Mouse (Mus musculus): ENCODE data around the gene Cmtm2a.
"Not testable (repeated sequence)": the region's sequence is repeated elsewhere in the genome, so short reads cannot be mapped to it uniquely, and the experiment has no call there.

The Cmtm2a gene

GRCm38 (mm10) chr8:104293081-104293480 lies at the start of gene Cmtm2a:
Gene Cmtm2a (minus strand): TSS chr8:104293181.
- not testable (repeated sequence) for DNase-seq (ENCODE audit: low spot score)

- DNase-seq (ENCODE audit: low spot score), result no peak
Measured at GRCm38 (mm10) chr8:104342426-104342825, 49.4 kb upstream of the Cmtm2a start.

DNA sequence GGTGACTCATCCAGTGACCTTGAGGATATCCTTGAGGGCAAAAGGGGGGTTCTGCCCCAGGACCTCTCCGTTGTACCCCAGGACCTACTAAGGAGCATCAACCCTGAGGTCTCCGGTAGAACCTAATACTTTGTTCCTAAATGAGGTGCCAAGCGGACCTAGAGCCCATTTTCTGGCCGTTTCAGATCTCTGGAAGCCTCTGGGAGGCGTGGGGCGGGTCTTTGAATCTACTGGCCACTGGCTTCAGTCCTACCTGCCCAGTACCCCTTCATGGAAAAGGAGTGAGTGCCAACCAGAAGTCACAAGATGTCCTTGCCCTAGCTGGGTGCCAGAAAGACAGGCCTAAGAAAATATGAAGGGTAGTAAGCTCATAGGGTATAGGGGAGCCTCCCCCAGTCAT lies 48.7 kb upstream of the Cmtm2a start:
- no peak for DNase-seq (ENCODE audit: low spot score)

- DNase-seq (ENCODE audit: low spot score), result peak; percentile 7
Measured at GRCm38 (mm10) chr8:104341106-104341561, 48.2 kb upstream of the Cmtm2a start.

GRCm38 (mm10) chr8:104340233-104341105 lies 47.5 kb upstream of the Cmtm2a start:
- peak; percentile 20 for DNase-seq (ENCODE audit: low spot score)

DNA sequence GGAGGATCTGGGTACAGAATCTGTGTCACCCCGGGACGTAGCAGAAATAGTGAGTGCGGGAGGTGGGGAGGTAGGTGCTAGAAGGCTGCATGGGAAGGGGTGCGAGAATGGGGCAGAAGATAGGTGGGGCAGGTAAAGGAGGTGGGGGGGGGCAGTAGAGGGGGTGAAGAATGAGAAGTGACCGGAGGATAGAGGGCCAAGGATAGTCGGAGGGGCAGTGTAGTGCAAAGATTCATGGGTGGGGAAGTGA lies 46.9 kb upstream of the Cmtm2a start:
- DNase-seq (ENCODE audit: low spot score), result no peak

DNA sequence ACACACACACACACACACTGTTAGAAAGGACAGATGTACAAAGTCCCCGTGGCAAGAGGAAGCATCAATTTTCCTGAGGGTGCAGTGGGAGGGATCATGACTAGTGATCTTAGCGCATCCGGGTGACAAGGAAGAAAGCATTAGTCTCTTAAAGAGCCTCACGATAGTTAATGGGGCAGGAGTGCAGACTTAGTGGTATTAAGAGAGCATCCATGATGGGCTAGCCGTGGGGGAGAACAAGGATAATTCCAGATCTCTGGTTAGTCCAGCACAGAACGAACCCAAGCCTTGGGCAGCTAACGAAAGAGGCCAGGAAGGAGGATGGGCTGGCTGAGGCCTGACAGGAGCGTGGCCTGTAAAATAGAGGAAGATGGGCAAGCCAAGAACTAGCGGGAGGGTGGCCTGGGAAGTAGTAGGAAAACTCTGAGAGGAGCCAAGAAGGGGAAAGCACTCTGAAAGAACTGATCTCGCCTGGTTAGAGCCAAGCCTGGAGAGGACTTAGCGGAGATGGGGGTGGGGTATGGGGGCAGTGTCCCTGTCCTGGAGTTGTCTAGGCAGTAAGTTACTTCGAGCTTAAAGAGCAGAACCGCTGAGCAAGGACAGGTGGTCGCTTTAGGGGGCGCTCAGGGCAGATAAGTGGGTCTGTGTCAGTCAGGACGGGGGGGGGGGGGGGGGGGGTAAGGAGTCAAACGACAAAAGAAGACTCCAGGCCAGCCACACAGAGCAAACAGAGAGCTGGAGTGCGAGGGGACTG lies 46.4 kb upstream of the Cmtm2a start, which contains the start of gene Cmtm3:
Gene Cmtm3 (plus strand): TSS at position 182 of the 754 bp plus-strand sequence.
- no peak for DNase-seq (ENCODE audit: low spot score)

DNA sequence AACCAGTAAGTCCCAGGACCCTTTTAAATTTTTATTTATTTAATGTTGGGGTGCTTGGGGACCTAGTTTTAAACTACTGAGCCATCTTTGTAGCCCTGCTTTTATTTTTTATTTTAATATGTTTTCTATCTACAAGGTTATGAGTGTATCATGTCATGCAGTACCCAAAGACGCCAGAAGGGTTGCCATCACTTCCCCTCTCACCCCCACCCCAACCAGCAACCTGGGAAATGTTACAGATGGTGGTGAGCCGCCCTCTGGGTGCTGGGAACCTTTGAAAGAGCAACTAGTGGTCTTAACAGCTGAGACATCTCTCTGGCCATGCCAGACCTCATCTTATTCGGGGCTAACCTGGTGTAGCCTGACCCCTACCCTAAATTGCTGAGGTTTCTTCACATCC lies 44.9 kb upstream of the Cmtm2a start:
- DNase-seq (ENCODE audit: low spot score), result no peak

GRCm38 (mm10) chr8:104336806-104337205 lies 43.8 kb upstream of the Cmtm2a start:
- no peak for DNase-seq (ENCODE audit: low spot score)

GRCm38 (mm10) chr8:104334196-104334595 lies 41.2 kb upstream of the Cmtm2a start:
- no peak for DNase-seq (ENCODE audit: low spot score)

DNA sequence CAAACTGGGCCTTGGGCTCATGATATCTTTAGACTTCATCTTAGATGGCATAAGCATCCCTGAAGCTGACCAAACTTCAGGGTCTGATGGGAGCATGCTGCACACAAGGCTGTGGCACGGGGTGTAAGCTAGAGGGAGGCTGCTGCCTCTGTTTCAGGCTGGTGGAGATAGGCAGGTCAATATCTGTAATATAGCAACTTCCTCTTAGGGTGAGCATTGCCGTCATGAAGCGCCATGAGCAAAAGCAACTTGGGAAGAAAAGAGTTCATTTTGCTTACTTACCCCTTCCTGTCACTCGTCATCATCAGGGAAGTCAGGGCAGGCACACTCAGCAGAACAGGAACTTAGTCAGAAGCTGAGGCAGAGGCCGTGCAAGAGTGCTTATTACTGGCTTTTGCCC lies 40.8 kb upstream of the Cmtm2a start:
- DNase-seq (ENCODE audit: low spot score), result no peak

GRCm38 (mm10) chr8:104332665-104333631 lies 40.0 kb upstream of the Cmtm2a start:
- DNase-seq (ENCODE audit: low spot score), result no peak

DNA sequence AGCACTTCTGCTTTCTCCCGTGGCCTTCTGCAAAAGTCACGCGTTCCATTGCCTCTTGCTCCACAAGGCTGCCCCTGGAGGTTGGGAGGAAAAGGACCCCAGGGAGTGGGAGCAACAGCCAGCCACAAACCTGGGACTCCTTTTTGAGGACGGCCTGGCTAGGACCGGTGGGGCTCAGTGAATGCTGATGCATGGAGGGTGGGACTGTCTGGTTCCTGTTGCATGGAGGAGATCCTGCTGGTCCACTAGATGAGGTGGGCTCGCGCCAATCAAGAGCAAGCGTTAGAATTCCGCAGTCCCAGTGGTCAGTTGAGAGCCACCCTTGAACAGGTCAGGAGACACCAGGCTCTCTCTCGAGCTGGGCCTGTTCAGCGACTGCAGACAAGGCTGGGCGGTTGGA lies 28.9 kb upstream of the Cmtm2a start, which contains the start of gene Cmtm2b:
Gene Cmtm2b (plus strand): TSS at position 301 of the 400 bp plus-strand sequence.
- not testable (repeated sequence) for DNase-seq (ENCODE audit: low spot score)

DNA sequence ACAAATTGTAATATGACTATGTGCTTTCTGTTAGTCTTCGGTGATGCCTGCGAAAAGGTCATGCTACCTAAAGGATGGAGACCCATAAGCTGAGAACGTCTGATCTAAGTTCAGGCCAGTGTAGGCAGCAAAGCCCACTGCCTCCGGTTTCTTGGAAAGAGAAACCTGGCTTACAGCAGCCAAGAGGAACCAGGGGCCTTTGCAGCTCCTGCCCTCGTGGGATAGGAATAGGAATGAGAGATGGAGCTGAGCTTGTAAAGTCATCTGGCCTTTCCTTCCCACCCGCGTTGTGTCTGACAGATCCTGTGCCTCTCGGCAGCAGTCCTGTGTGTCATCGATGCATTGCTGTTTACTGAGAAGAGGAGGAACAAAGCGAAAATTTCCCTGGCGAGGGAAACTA lies 28.3 kb upstream of the Cmtm2a start, which contains the start of gene Gm11020:
Gene Gm11020 (plus strand): TSS at position 301 of the 400 bp plus-strand sequence.
- DNase-seq (ENCODE audit: low spot score), result not testable (repeated sequence)

DNA sequence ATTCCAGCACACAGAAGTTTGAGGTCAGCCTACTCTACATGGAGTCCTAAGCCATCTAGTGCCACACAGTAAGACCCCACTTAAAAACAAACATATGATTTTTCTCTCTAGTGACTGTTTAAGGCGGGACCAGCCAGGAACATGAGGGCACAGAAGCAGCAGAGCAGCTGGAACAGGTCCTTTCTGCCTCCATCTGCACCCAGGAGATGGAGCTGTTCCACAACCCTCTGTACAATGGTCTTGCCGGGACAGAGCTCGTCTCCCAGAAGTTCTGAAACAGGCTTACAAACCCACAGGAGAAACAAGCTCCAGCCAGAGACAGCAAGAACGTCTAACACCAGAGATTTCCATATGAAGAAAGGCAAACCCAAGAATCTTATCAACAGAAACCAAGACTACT lies 20.3 kb upstream of the Cmtm2a start:
- no peak for DNase-seq (ENCODE audit: low spot score)

DNA sequence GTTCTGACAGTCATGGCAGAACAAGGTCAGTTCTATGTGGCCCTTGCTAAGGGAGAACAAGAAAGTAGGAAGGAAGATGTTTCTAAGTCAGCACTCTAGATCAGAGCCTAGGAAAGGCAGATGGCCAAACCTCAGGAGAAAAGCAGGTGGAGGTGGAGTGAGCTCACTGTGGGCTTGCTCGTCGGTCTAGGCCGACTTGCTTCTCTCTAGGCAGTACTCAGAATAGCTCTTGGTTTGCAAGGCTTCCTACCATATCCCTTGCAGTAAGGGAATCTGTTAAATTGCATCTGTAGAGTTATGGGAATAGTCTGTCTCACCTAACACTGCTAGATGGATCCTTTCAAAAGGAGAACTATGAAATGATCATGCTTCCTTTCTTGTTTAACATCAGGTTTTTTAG lies 19.0 kb upstream of the Cmtm2a start:
- DNase-seq (ENCODE audit: low spot score), result not testable (repeated sequence)

- not testable (repeated sequence) for DNase-seq (ENCODE audit: low spot score)
Measured at GRCm38 (mm10) chr8:104309441-104310155, 16.6 kb upstream of the Cmtm2a start, which contains the start of the genes Gm45711 and Cmtm1. Gene Gm45711 (minus strand): TSS chr8:104310081. Gene Cmtm1 (minus strand): TSS chr8:104310145.

- not testable (repeated sequence) for DNase-seq (ENCODE audit: low spot score)
Measured at GRCm38 (mm10) chr8:104308341-104308740, 15.4 kb upstream of the Cmtm2a start.

DNA sequence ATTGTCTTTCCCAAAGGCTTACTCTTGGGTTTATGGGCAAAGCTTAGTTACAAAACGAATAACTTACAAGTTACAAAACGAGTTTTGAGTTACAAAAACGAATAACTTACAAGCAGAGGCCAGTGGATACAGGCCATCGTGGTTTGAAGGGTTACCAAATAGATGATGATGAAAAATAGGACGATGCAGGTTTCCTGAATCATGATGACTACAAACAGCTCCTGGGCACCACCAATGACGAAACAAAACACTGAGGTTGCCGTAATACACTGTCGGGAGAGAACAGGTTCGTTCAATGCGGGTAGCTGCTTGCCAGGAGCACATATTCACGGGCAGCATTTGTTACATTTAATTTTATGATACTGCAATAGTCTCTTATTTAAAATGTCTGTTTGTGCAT lies 12.0 kb upstream of the Cmtm2a start:
- no peak for DNase-seq (ENCODE audit: low spot score)

DNA sequence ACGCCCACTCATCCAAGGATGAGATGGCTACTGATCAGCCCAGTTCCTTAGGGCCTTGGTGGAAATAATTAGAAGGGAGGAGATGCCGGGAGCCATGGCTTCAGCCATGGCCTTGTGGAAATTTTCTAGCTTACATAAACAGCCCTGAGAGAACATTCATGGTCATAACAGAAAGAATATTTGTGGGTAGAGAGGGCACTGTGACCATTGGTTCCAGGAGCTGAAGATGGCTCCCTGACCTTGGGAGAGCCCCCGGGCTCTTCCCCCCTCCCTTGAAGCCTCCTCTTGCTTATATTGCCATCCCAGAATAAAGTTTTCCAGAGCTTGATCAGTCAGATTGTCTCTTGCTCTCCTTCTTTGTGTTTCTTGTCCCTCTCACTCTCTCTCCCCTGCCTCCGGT lies 9.6 kb upstream of the Cmtm2a start:
- not testable (repeated sequence) for DNase-seq (ENCODE audit: low spot score)

GRCm38 (mm10) chr8:104301577-104301976 lies 8.6 kb upstream of the Cmtm2a start:
- not testable (repeated sequence) for DNase-seq (ENCODE audit: low spot score)

Data from layer of hippocampus, adult 9-10 months (tissue).